Mouse (Mus musculus) megakaryocyte, embryonic 14.5 days (primary cell): Measurements from ENCODE around the gene Alk.

Experiments used
- FLI1 ChIP-seq: IDR thresholded peaks from 2 replicates; pipeline ENCODE4 v1.6.1; 2012; ENCODE audit warnings: low read length, inconsistent platforms, mixed read lengths
- GATA1 ChIP-seq: IDR thresholded peaks from 3 replicates; pipeline ENCODE4 v1.6.1; 2012; ENCODE audit warnings: mixed read lengths, low read length, inconsistent platforms, borderline replicate concordance

- no peak for TF ChIP-seq GATA1
- no peak for TF ChIP-seq FLI1
These were observed 1.1 kb downstream of the Alk start for GRCm38 (mm10) chr17:72603118-72603885.
